Mouse (Mus musculus) neural tube, embryonic 14.5 days (tissue): ENCODE measurements around the gene Gm28539. TPM values are rescaled to one million over a fixed set of nuclear protein-coding genes. Genes with fewer than 3 reads are reported as not detected.
A peak's percentile ranks its signal among the peaks of the same experiment; 100 is the strongest.

Experiments used
- ATAC-seq: fragments of 200-750 bp; cut with Nextera tagmentation; 2 replicates; pipeline ENCODE4 v1.8.0; 2017; ENCODE audit warnings: low read depth, mild to moderate bottlenecking, moderate TSS enrichment, moderate library complexity
- H3K27ac ChIP-seq: fragments of 300-500 bp; sonication (generic); 2 replicates; pipeline ENCODE4 v1.5.1; 2014; ENCODE audit warnings: low read depth, mild to moderate bottlenecking, control low read depth, low read length, moderate library complexity, mixed read lengths
- H3K27me3 ChIP-seq: fragments of 300-500 bp; sonication (generic); 2 replicates; pipeline ENCODE4 v1.6.1; 2014; ENCODE audit warnings: low read length; ENCODE audit not compliant: control insufficient read depth, insufficient read depth
- H3K36me3 ChIP-seq: fragments of 300-500 bp; sonication (generic); 2 replicates; pipeline ENCODE4 v1.6.1; 2014; ENCODE audit warnings: low read length, mixed read lengths; ENCODE audit not compliant: control insufficient read depth, insufficient read depth
- H3K4me1 ChIP-seq: fragments of 300-500 bp; sonication (generic); 2 replicates; pipeline ENCODE4 v1.6.1; 2014; ENCODE audit warnings: low read length; ENCODE audit not compliant: control insufficient read depth, insufficient read depth
- H3K4me2 ChIP-seq: fragments of 300-500 bp; sonication (generic); 2 replicates; pipeline ENCODE4 v1.6.1; 2014; ENCODE audit warnings: mild to moderate bottlenecking, low read depth, low read length, control low read depth
- H3K4me3 ChIP-seq: fragments of 300-500 bp; sonication (generic); 2 replicates; pipeline ENCODE4 v1.5.1; 2014; ENCODE audit warnings: low read depth, low read length, control low read depth, mixed read lengths
- H3K9ac ChIP-seq: fragments of 300-500 bp; sonication (generic); replicated peaks from 2 replicates; pipeline ENCODE4 v1.6.1; 2014; ENCODE audit warnings: low read depth, mild to moderate bottlenecking, control low read depth, low read length, mixed read lengths
- H3K9me3 ChIP-seq: fragments of 300-500 bp; sonication (generic); 2 replicates; pipeline ENCODE4 v1.6.1; 2016; ENCODE audit warnings: low read length; ENCODE audit not compliant: control insufficient read depth
- WGBS: fragments of 180-500 bp; shearing (Covaris S2); extraction: QIAGEN DNeasy Blood & Tissue Kit; methylation state at CpG from one replicate; pipeline ENCODE4 v1.1.7; 2014; 5-methylcytosine and 5-hydroxymethylcytosine counted together
- polyA plus RNA-seq: library from polyadenylated mRNA; unstranded; fragments of >200 nt; fragmentation: Nextera tagmentation; extraction: Ambion mirVana; gene quantifications from 2 replicates; pipeline ENCODE4 v1.2.1, GENCODE M21; 2014

Gm28539 gene
- polyA plus RNA-seq = not detected in 2 replicates

DNA sequence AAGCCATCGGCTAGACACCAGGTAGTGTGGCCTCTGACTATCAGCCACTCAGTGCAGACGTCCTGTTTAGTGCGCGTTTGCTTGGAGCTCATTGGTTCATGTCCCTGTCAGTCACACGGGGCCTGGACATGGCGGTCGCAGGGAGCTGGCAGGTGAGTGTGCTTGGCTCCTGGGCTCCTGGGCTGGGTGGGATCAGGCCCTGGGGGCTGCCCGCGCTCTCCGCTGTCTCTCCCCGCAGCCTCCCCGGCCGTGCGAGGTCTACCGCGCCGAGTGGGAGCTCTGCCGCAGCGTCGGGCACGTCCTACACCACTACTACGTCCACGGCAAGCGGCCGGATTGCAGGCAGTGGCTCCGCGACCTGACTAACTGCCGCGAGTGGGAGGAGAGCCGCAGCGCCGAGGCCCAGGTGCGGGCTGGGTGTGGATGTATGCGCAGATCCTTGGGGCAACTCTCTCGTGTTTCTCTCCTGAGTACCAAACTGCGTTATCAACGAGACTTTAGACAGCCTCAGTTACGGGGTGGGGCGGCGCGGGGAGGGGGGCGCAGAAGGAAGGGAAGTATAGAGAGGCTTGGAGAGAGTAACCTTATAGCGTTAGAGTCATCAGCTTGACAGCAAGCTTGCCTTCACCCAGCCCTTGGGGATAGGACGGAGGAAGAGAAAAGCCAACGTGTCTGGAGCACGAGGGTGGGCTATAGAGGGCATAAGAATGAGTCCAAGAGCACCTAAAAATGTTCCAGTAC is at the start of gene Gm28539, which contains the start of gene 2510002D24Rik:
Gene Gm28539, plus strand, starts transcription at position 117 of the 741 bp plus-strand sequence.
Gene 2510002D24Rik, plus strand, starts transcription at position 111 of the 741 bp plus-strand sequence.
- peak within 1 kb of the TSS; percentile 88 for H3K4me3 ChIP-seq
- H3K27me3 ChIP-seq = no peaks in the 10 kb centered on the region
- 0 out of 2 replicates have a peak, but pooled peaks cover 5% of the 10 kb centered on the region for H3K4me1 ChIP-seq
- H3K9me3 ChIP-seq = no peaks in the 10 kb centered on the region
- peaks cover 28% of the 10 kb centered on the region for H3K36me3 ChIP-seq
- H3K4me2 ChIP-seq = peak within 1 kb of the TSS; percentile 54
- H3K27ac ChIP-seq = peak within 1 kb of the TSS; percentile 55; the same call in 1 of the 2 replicates
- ATAC-seq = peak; percentile 99
- WGBS = under 1% methylated on average over 46 of the region's 46 CpGs
- H3K9ac ChIP-seq = peak within 1 kb of the TSS; percentile 85

DNA sequence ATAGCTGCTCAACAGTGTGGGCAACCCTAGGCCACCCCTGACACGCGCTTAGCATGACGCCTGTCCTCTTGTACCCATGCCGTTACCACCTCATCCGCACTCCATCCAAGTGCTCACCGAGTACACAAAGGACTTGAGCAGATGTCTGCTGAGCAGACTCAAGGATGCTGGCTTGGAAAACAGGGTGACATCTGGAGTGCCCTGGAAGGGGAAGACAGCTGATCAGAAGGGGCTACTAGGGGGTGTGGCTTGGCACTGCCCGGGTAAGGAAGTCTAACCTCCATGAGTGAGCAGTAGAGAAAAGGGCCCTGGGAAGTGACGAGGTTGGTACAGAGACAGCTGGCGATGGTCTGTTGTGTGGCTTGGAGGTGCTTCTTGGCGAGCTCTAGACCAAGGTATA is 49.7 kb upstream of the Gm28539 start:
- Histone ChIP-seq H3K36me3 (no peaks in the 10 kb centered on the region), H3K9ac (no peak overlapping the region), H3K27me3 (no peaks in the 10 kb centered on the region), H3K27ac (no peak overlapping the region), H3K4me2 (no peak overlapping the region), H3K4me3 (no peak overlapping the region), H3K4me1 (no peaks in the 10 kb centered on the region), H3K9me3 (no peaks in the 10 kb centered on the region)
- WGBS = 96% methylated on average over 10 of the region's 10 CpGs
- no peak for ATAC-seq

DNA sequence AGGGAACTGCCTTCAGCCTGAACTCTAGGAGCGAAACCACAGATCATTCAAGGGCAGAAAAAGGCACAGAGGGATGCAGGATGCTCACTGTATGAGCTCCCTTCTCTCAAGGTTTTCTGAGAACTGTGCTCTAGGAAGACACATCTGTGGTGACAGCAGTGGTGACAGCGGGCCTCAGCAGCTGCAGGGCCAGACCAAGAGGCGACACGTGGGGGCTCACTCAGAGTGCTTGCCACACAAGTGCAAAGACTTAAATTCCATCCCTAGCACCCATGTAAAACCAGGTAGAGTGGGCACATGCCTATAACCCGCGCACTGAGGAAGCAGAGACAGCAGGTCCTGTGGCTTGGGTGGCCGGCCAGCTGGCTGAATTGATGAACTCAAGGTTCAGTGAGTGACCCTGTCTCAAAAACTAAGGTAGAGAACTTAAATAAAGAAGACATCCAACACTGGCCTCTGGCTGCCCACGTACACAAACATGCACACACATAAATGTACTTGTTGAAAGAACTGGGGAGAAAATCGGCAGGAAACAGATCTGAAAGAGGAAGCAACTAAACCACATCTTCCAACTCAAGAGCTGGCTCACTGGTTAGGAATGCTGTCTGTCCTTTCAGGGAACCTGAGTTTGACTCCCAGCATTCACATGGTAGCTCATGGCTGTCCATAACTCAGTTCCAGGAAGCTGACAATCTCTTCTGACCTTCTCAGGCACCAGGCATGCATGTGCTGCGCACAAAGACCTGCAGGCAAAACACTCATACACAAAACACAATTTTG is 47.6 kb upstream of the Gm28539 start:
- Histone ChIP-seq H3K4me3 (no peak overlapping the region), H3K4me1 (no peaks in the 10 kb centered on the region), H3K36me3 (no peaks in the 10 kb centered on the region), H3K9me3 (no peaks in the 10 kb centered on the region), H3K27ac (no peak overlapping the region), H3K27me3 (no peaks in the 10 kb centered on the region), H3K4me2 (no peak overlapping the region), H3K9ac (no peak overlapping the region)
- no peak for ATAC-seq
- 88% methylated on average over 10 of the region's 10 CpGs for WGBS

DNA sequence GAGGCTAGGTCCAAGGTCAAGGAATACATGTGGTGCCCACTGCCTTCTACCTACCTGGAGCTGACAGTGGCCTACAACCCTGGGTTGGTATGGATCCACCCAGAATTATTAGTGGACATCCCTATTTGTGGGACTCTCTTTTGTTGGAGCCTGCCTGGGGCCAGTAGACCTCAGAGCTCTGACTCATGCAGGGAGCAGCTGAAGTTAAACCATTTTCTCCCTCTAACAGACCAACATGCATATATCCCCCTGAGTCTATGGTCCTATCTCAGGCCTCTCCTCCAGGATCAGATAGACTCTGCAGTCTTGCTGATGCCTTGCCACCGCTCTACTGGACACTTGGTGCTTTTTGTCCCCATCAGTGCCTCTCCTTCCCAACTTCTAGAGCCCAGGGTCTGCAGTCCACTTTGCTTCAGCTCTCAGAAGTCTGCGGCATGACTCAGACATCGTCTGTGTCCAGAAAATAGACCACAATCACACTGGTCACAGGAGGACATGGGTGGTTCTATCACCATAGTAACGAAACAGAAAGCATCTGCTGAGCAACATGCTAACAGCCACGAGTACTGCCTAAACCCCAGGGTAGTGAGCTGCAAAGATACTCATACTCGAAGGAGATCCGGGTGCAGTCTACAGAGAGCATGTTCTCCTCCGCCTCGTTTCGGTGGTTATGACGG is 41.0 kb upstream of the Gm28539 start:
- no peak for ATAC-seq

DNA sequence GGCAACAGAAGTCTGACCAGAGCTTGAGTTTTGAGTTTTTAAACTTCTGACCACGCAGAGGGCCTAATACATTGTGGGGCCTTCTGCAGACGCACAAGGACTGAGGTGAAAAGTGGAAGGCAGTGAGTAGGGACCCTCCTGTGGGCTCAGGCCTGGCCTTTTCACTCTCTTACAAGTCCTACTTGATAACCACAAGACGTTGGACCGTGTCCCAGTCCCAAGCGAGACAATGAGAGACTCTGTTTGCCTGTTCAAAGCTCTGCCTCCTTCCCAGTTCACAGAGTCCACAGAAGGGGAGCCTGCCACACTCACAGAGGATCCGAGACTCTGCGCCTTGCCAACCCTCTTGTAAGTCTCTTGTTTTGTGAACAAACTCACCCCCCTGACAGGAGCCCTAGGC is 39.7 kb upstream of the Gm28539 start:
- H3K4me1 ChIP-seq = no peaks in the 10 kb centered on the region

More for the DNA sequence above, 41.0 kb upstream of the Gm28539 start:
- Histone ChIP-seq H3K9ac (no peak overlapping the region), H3K4me1 (no peaks in the 10 kb centered on the region), H3K9me3 (no peaks in the 10 kb centered on the region), H3K4me2 (no peak overlapping the region), H3K27ac (no peak overlapping the region), H3K36me3 (no peaks in the 10 kb centered on the region), H3K27me3 (no peaks in the 10 kb centered on the region), H3K4me3 (no peak overlapping the region)
- 92% methylated on average over 11 of the region's 11 CpGs for WGBS

DNA sequence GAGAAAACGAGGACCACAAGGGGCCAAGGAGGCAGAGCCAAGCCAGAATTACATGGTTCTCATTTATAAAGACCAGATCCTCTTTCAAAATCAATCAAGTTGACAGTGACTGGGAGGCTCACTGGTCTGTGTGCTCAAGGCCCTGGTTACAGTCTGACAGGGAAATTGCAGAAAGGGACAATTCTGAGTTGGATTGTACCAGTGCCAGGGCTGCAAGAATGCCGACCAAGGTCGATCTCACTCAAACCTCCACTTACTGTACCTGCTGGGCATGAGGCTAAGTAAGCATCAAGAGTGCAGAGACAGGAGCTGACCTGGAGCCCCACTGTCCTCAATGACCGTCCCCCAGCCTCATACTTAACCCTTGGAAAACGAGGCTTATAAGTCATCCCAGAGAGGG is 38.2 kb upstream of the Gm28539 start:
- Histone ChIP-seq H3K27me3 (no peaks in the 10 kb centered on the region), H3K4me1 (no peaks in the 10 kb centered on the region), H3K4me3 (no peak overlapping the region), H3K9me3 (no peaks in the 10 kb centered on the region), H3K4me2 (no peak overlapping the region), H3K36me3 (no peaks in the 10 kb centered on the region), H3K9ac (no peak overlapping the region), H3K27ac (no peak overlapping the region)
- no peak for ATAC-seq
- WGBS = 91% methylated on average over 5 of the region's 5 CpGs

More for the DNA sequence above, 39.7 kb upstream of the Gm28539 start:
- 84% methylated on average over 7 of the region's 7 CpGs for WGBS
- no peak overlapping the region for H3K9ac ChIP-seq
- H3K4me3 ChIP-seq = no peak overlapping the region
- no peak for ATAC-seq
- H3K27me3 ChIP-seq = no peaks in the 10 kb centered on the region
- no peaks in the 10 kb centered on the region for H3K36me3 ChIP-seq
- no peak overlapping the region for H3K27ac ChIP-seq
- H3K9me3 ChIP-seq = no peaks in the 10 kb centered on the region
- H3K4me2 ChIP-seq = no peak overlapping the region

DNA sequence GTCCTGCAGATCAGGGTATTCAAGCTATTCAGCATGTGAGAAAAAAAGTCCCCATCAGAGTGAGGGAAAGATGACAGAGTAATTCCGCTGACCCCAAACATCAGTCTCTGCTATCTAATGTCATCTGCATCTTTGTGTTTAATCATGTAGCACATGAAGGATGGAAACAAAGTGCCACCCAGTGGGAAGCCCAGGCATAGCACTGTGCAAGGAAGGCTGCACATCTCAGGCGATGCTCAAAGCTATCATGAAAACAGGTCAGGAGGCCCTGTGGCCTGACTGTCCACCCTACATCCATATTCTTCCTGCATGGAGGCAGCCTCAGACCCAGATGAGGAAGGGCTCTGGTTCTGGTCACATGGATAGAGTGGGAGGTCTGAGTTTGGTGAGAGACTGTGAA is 37.5 kb upstream of the Gm28539 start:
- ATAC-seq = peak; percentile 86; the same call in 1 of the 2 replicates
- H3K9ac ChIP-seq = no peak overlapping the region
- H3K9me3 ChIP-seq = no peaks in the 10 kb centered on the region
- H3K27me3 ChIP-seq = no peaks in the 10 kb centered on the region
- H3K27ac ChIP-seq = no peak overlapping the region
- no peak overlapping the region for H3K4me3 ChIP-seq
- 65% methylated on average over 2 of the region's 2 CpGs for WGBS
- no peaks in the 10 kb centered on the region for H3K4me1 ChIP-seq
- no peaks in the 10 kb centered on the region for H3K36me3 ChIP-seq
- no peak overlapping the region for H3K4me2 ChIP-seq

DNA sequence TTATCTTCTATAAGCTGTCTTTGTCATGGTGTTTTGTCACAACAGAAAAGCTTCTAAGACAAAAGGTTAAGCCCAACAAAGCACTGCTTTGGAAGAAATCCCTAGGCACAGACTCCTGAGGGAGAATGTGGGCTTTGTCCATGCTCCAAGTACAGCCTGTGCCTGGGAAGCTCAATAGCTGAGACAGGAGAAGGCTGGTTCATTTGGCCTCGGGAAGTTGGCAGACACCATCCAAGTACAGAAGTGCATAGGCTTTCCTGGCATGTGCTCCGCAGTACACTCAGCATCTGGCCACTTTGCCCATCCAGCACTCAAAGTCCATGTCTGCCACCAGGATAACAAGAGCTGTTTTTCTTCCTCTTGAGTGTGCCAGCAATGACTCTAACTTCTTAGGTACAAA is 30.6 kb upstream of the Gm28539 start:
- no peak overlapping the region for H3K27ac ChIP-seq
- no peaks in the 10 kb centered on the region for H3K27me3 ChIP-seq
- H3K9ac ChIP-seq = no peak overlapping the region
- 97% methylated on average over 2 of the region's 2 CpGs for WGBS
- H3K36me3 ChIP-seq = no peaks in the 10 kb centered on the region
- H3K4me2 ChIP-seq = no peak overlapping the region
- no peaks in the 10 kb centered on the region for H3K4me1 ChIP-seq
- no peaks in the 10 kb centered on the region for H3K9me3 ChIP-seq
- H3K4me3 ChIP-seq = no peak overlapping the region
- ATAC-seq = no peak
